Mouse (Mus musculus) ES-E14 (cell line): ENCODE results near the gene Tmem266. TPM values are rescaled to one million over a fixed set of nuclear protein-coding genes. Genes with fewer than 3 reads are reported as not detected.

Experiments
- DNase-seq: peaks from one replicate; pipeline ENCODE4 v3.0.0-alpha.2; 2013; ENCODE audit warnings: low read depth, low spot score
- H3K27ac ChIP-seq: 2 replicates; pipeline ENCODE4 v1.5.1; 2012; ENCODE audit warnings: low read depth, mild to moderate bottlenecking, low read length, moderate library complexity, mixed read lengths; ENCODE audit not compliant: poor library complexity, insufficient read depth, severe bottlenecking
- H3K36me3 ChIP-seq: 2 replicates; pipeline ENCODE4 v1.6.1; 2012; ENCODE audit warnings: mild to moderate bottlenecking, low read length, moderate library complexity, mixed read lengths; ENCODE audit not compliant: control insufficient read depth, poor library complexity, insufficient read depth, severe bottlenecking
- H3K4me1 ChIP-seq, 2 experiments: fragments of 150-350 bp in 1 of 2; sonication (generic) in 1 of 2; 2 replicates each; pipeline ENCODE4 v1.6.1; 2012; ENCODE audit warnings: low read length in 2 of 2, mild to moderate bottlenecking in 1 of 2, mixed read lengths in 1 of 2; ENCODE audit not compliant: control insufficient read depth in 2 of 2, insufficient read depth in 2 of 2, poor library complexity in 1 of 2
- H3K4me3 ChIP-seq, 2 experiments: fragments of 150-350 bp in 1 of 2; sonication (generic) in 1 of 2; 2 replicates each; pipeline ENCODE4 v1.5.1; 2012; ENCODE audit warnings: low read length in 2 of 2, low read depth in 1 of 2, mild to moderate bottlenecking in 1 of 2, mixed read lengths in 1 of 2; ENCODE audit not compliant: insufficient read depth in 1 of 2, poor library complexity in 1 of 2, severe bottlenecking in 1 of 2
- H3K9ac ChIP-seq: 2 replicates; pipeline ENCODE4 v1.6.1; 2012; ENCODE audit warnings: low read depth, mild to moderate bottlenecking, low read length, mixed read lengths; ENCODE audit not compliant: poor library complexity, insufficient read depth, severe bottlenecking
- H3K9me3 ChIP-seq: fragments of 150-350 bp; sonication (generic); 2 replicates; pipeline ENCODE4 v1.6.1; 2012; ENCODE audit warnings: low read depth, mild to moderate bottlenecking, low read length; ENCODE audit not compliant: control insufficient read depth, insufficient read depth
- CHD2 ChIP-seq: IDR thresholded peaks from 2 replicates; pipeline ENCODE4 v1.6.1; 2014; ENCODE audit warnings: mild to moderate bottlenecking, low read depth, low read length, inconsistent platforms
- HCFC1 ChIP-seq: IDR thresholded peaks from 2 replicates; pipeline ENCODE4 v1.6.1; 2012; ENCODE audit warnings: low read length, inconsistent platforms, borderline replicate concordance; ENCODE audit not compliant: insufficient read depth
- MAFK ChIP-seq: IDR thresholded peaks from 2 replicates; pipeline ENCODE4 v1.6.1; 2014; ENCODE audit warnings: mild to moderate bottlenecking, low read depth, low read length, inconsistent platforms; ENCODE audit not compliant: insufficient read depth
- ZC3H11A ChIP-seq: IDR thresholded peaks from 2 replicates; pipeline ENCODE4 v1.6.1; 2012; ENCODE audit warnings: low read depth, mild to moderate bottlenecking, inconsistent platforms, low read length, borderline replicate concordance
- ZNF384 ChIP-seq: IDR thresholded peaks from 2 replicates; pipeline ENCODE4 v1.6.1; 2012; ENCODE audit warnings: low read depth, low read length, inconsistent platforms
- in situ Hi-C, 2 experiments: fragments of 600-800 bp; cut with MboI; formaldehyde crosslinking; loops; one replicate each; pipeline ENCODE4 v1.15.1; 2025; ENCODE audit warnings: low sequenced_read_pairs in 2 of 2, inconsistent platforms in 1 of 2; ENCODE audit not compliant: unreplicated experiment in 2 of 2
- total RNA-seq: library from RNA; depleted of rRNA; stranded (reverse); fragments of 300-350 nt; gene quantifications from 2 replicates; pipeline ENCODE4 v1.2.3, GENCODE M21; 2012

The Tmem266 gene
- total RNA-seq, 1 experiment, result 0.85 TPM

- in situ Hi-C loops, result no loop called here
Observed at GRCm38 (mm10) chr9:55328151-55328918, 1.6 kb downstream of the Tmem266 start.

GRCm38 (mm10) chr9:55329401-55329800, 2.7 kb downstream of the Tmem266 start:
- peaks cover 2 to 5% of the 10 kb centered on the region in 2 experiments; a peak in 2 of 4 replicates for H3K4me1 ChIP-seq
- no peak for DNase-seq
- H3K4me3 ChIP-seq, result no peak overlapping the region
- no peak overlapping the region for H3K27ac ChIP-seq
- TF ChIP-seq HCFC1 (no peak), MAFK (no peak), CHD2 (no peak), ZNF384 (no peak), ZC3H11A (no peak)
- no peaks in the 10 kb centered on the region for H3K9me3 ChIP-seq
- H3K36me3 ChIP-seq, result no peaks in the 10 kb centered on the region
- in situ Hi-C loops, result no loop called here
- H3K9ac ChIP-seq, result no peak overlapping the region

More at GRCm38 (mm10) chr9:55328151-55328918, 1.6 kb downstream of the Tmem266 start:
- H3K36me3 ChIP-seq, result no peaks in the 10 kb centered on the region
- H3K27ac ChIP-seq, result no peak overlapping the region
- H3K9me3 ChIP-seq, result no peaks in the 10 kb centered on the region
- no peak for DNase-seq
- no peak overlapping the region for H3K9ac ChIP-seq
- peaks cover 2 to 5% of the 10 kb centered on the region in 2 experiments; a peak in 2 of 4 replicates for H3K4me1 ChIP-seq
- H3K4me3 ChIP-seq, result no peak overlapping the region
- TF ChIP-seq CHD2, result no peak
- no peak for TF ChIP-seq HCFC1
- no peak for TF ChIP-seq MAFK
- TF ChIP-seq ZC3H11A, result no peak
- TF ChIP-seq ZNF384, result no peak

DNA sequence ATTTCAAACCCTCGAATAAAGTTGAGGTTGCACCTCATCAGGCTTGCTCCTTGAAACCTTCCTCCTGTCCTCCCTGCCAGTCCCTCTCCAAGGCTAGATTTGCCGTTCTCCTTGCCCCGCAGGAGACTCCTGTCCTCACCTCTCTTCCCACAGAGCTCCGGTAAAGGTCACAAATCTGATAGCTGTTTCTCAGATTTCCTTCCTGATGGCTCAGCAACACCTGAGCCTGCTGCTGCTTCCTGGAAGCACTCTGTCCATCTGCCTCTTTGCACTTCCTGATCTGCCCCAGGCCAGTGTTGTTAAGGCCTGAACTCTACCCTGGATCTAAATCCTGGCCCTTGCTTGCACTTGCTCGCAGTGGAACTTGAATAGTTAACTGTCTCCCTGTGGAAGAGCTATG, 5.8 kb downstream of the Tmem266 start:
- Histone ChIP-seq H3K4me3 (no peak overlapping the region), H3K36me3 (no peaks in the 10 kb centered on the region), H3K4me1 (peaks cover 2 to 5% of the 10 kb centered on the region in 2 experiments; a peak in 2 of 4 replicates), H3K27ac (no peak overlapping the region), H3K9me3 (no peaks in the 10 kb centered on the region), H3K9ac (no peak overlapping the region)
- in situ Hi-C loops, result no loop called here
- TF ChIP-seq ZNF384 (no peak), CHD2 (no peak), ZC3H11A (no peak), HCFC1 (no peak), MAFK (no peak)
- DNase-seq, result no peak

GRCm38 (mm10) chr9:55332949-55333348, 6.2 kb downstream of the Tmem266 start:
- Histone ChIP-seq H3K36me3 (no peaks in the 10 kb centered on the region), H3K4me3 (no peak overlapping the region), H3K27ac (no peak overlapping the region), H3K9me3 (no peaks in the 10 kb centered on the region), H3K4me1 (peaks cover 2 to 5% of the 10 kb centered on the region in 2 experiments; a peak in 2 of 4 replicates), H3K9ac (no peak overlapping the region)
- DNase-seq, result no peak
- in situ Hi-C loops, result no loop called here
- TF ChIP-seq CHD2 (no peak), HCFC1 (no peak), ZNF384 (no peak), MAFK (no peak), ZC3H11A (no peak)

DNA sequence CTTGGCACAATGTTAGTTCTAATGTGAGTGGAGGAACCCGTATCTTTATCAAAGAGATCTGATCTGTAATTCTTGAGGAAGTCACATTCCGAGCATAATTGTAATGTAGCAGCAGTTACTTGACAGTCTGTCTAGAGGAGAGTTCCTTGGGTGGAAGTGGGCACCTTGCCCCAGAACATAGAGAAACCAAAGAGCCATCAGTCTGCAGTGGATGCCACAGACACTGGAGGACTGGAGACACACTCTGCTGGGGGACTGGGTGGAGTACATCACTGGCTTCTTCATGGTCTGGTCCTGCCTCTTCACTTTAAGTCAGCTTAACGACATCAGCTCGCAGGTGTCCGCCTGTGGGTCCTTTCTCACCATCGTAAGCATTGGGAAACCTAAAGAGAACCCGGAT, 17.5 kb downstream of the Tmem266 start:
- Histone ChIP-seq H3K9ac (no peak overlapping the region), H3K4me1 (no peaks in the 10 kb centered on the region), H3K27ac (no peak overlapping the region), H3K9me3 (no peaks in the 10 kb centered on the region), H3K36me3 (no peaks in the 10 kb centered on the region), H3K4me3 (no peak overlapping the region)
- in situ Hi-C loops, result no loop called here
- DNase-seq, result no peak
- TF ChIP-seq MAFK (no peak), HCFC1 (no peak)
